Mouse (Mus musculus) megakaryocyte, adult 5-6 weeks (primary cell): ENCODE measurements at regions not wholly inside any gene's neighbourhood (a gene's known extent, or its start where the extent isn't known, plus 50 kb on each side); places are given as distances from the start of the nearest gene placed in this dataset.

Source experiments
- ATAC-seq: 2 replicates; pipeline ENCODE4 v1.8.0; 2016; ENCODE audit warnings: mild to moderate bottlenecking, inconsistent platforms; ENCODE audit not compliant: poor library complexity, severe bottlenecking

DNA sequence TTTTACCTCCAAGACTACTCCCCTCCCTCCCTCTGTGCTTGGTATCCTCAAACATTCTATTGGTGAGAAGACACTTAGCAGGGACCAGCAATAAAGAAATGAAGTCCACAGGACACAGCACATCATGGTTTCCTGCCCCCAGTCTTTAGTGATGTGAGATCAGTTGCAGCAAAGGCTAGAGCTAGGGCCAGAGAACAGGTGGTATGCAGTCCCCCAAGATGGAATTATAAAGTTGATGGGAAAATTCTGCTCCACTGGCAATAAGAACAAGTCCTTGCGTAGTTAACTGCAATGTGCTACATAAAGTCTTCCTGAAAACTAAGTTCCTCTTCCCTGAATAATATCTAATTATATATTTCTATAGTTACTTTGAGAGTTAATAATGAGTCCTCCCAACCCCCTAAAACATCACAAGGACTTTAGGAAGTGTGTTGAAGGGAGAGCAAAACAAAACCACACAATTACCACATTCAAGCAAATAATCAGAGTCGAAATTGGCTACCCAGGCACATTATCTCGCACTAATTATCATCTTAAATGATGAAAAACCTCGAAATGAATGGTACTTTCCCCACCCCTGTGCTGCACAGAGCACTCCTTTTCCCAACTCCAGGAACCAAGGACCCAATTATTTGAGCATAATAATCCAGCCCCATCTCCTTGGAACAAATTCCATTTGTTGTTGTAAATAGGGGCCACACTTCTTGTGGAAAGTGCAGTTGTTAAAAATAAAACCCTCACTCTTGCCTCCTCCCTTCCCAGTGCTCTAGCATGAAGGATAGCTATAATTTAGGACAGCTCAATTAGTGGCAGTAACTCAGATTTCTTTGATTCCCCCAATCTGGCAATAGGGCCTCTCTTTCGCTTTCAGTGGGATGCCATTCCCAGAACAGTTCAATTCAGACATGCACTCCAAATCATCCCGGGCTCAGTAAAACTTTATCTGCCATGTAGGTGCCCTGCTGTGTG lies 2724.2 kb upstream of the Lrrc6 start:
- ATAC-seq, result no peak

DNA sequence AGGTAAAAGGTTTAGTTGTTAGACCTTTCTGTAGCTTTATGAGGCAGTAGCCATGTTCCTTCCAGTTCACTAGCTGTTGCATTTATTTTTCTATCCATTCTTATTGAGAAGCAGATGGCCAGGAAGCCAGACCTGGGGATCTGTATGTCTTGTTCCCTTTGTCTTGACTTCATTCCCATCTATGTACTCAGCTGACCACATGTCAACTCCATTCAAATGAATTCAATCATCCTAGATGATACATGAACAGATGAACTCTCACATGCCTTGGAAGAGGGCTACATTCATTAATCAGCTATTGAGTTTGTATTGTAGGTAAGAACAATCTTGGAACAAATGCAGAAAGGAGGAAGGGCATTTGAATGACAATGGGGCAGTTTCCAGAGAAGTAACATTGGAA lies 2722.7 kb upstream of the Lrrc6 start:
- ATAC-seq, result no peak

DNA sequence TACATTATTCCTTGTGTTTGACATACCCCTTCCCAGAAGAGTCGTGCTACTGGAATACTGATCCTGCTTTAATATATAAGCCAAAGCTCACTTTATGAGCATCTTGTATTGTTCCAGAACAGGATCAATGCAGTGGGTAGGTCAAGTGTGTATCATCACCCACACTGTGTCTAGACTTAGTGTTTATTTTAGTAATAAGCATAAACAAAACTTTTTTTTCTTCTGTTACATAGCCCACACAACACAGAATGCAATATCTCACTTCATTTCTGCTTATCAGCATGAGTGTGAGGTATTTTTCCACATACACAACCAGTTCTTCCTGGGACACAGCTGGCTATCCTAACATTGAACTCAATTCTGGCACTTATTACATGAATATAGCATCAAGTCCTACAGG lies 2721.7 kb upstream of the Lrrc6 start:
- ATAC-seq, result no peak
